Mouse (Mus musculus): ENCODE data around the gene Litaf.

GRCm38 (mm10) chr16:11065431-11065830, 526 bp downstream of the Litaf start:
- TF ChIP-seq CTCF (IDR thresholded peaks at IDR 0.05; ENCODE audit: borderline replicate concordance, control insufficient read depth, extremely low read depth, insufficient read depth, low read length, poor library complexity), result no peak
- no peak for TF ChIP-seq POLR2A (IDR thresholded peaks at IDR 0.05; ENCODE audit: control insufficient read depth, extremely low read depth, insufficient read depth, low read length, poor library complexity)

All from thymus, adult 2 months (tissue).